Mouse (Mus musculus) brain, embryonic 18.5 days (tissue): ENCODE measurements around the gene Kcnma1.

ENCODE experiments used
- DNase-seq: peaks from one replicate; pipeline ENCODE4 v3.0.0-alpha.2; 2012; ENCODE audit warnings: low read depth, low spot score

The Kcnma1 gene

GRCm38 (mm10) chr14:23602937-23603336 is 411.4 kb downstream of the Kcnma1 start:
- DNase-seq, result no peak

- DNase-seq, result no peak
Observed at GRCm38 (mm10) chr14:23602054-23602453, 412.2 kb downstream of the Kcnma1 start.

- no peak for DNase-seq
Observed at GRCm38 (mm10) chr14:23594629-23595028, 419.7 kb downstream of the Kcnma1 start.

GRCm38 (mm10) chr14:23592826-23593447 is 421.4 kb downstream of the Kcnma1 start:
- no peak for DNase-seq

GRCm38 (mm10) chr14:23589744-23590481 is 424.4 kb downstream of the Kcnma1 start:
- DNase-seq, result no peak

GRCm38 (mm10) chr14:23587451-23587850 is 426.8 kb downstream of the Kcnma1 start:
- DNase-seq, result no peak

- DNase-seq, result no peak
Observed at GRCm38 (mm10) chr14:23583235-23583634, 431.1 kb downstream of the Kcnma1 start.

GRCm38 (mm10) chr14:23581282-23581681 is 433.0 kb downstream of the Kcnma1 start:
- DNase-seq, result no peak

- no peak for DNase-seq
Observed at GRCm38 (mm10) chr14:23575951-23576350, 438.3 kb downstream of the Kcnma1 start.

GRCm38 (mm10) chr14:23574136-23574535 is 440.2 kb downstream of the Kcnma1 start:
- no peak for DNase-seq

GRCm38 (mm10) chr14:23573385-23573784 is 440.9 kb downstream of the Kcnma1 start:
- DNase-seq, result no peak

- DNase-seq, result no peak
Observed at GRCm38 (mm10) chr14:23572778-23573177, 441.5 kb downstream of the Kcnma1 start.

- no peak for DNase-seq
Observed at GRCm38 (mm10) chr14:23570251-23570650, 444.0 kb downstream of the Kcnma1 start.

GRCm38 (mm10) chr14:23565931-23566330 is 448.4 kb downstream of the Kcnma1 start:
- no peak for DNase-seq

GRCm38 (mm10) chr14:23564474-23564873 is 449.8 kb downstream of the Kcnma1 start:
- DNase-seq, result no peak

- DNase-seq, result no peak
Observed at GRCm38 (mm10) chr14:23563180-23563579, 451.1 kb downstream of the Kcnma1 start.

- no peak for DNase-seq
Observed at GRCm38 (mm10) chr14:23555647-23556046, 458.6 kb downstream of the Kcnma1 start.

- DNase-seq, result no peak
Observed at GRCm38 (mm10) chr14:23552252-23552974, 461.9 kb downstream of the Kcnma1 start.

- DNase-seq, result no peak
Observed at GRCm38 (mm10) chr14:23550467-23550866, 463.8 kb downstream of the Kcnma1 start.

GRCm38 (mm10) chr14:23542131-23542530 is 472.2 kb downstream of the Kcnma1 start:
- DNase-seq, result no peak

- DNase-seq, result no peak
Observed at GRCm38 (mm10) chr14:23539621-23540020, 474.7 kb downstream of the Kcnma1 start.

- no peak for DNase-seq
Observed at GRCm38 (mm10) chr14:23533346-23533745, 480.9 kb downstream of the Kcnma1 start.
